Mouse (Mus musculus) ES-E14 (cell line): ENCODE results near the gene Kdm7a. TPM values are rescaled to one million over a fixed set of nuclear protein-coding genes. Genes with fewer than 3 reads are reported as not detected.

Experiments
- DNase-seq: peaks from one replicate; pipeline ENCODE4 v3.0.0-alpha.2; 2013; ENCODE audit warnings: low read depth, low spot score
- H3K27ac ChIP-seq: 2 replicates; pipeline ENCODE4 v1.5.1; 2012; ENCODE audit warnings: low read depth, mild to moderate bottlenecking, low read length, moderate library complexity, mixed read lengths; ENCODE audit not compliant: poor library complexity, insufficient read depth, severe bottlenecking
- H3K36me3 ChIP-seq: 2 replicates; pipeline ENCODE4 v1.6.1; 2012; ENCODE audit warnings: mild to moderate bottlenecking, low read length, moderate library complexity, mixed read lengths; ENCODE audit not compliant: control insufficient read depth, poor library complexity, insufficient read depth, severe bottlenecking
- H3K4me1 ChIP-seq, 2 experiments: fragments of 150-350 bp in 1 of 2; sonication (generic) in 1 of 2; 2 replicates each; pipeline ENCODE4 v1.6.1; 2012; ENCODE audit warnings: low read length in 2 of 2, mild to moderate bottlenecking in 1 of 2, mixed read lengths in 1 of 2; ENCODE audit not compliant: control insufficient read depth in 2 of 2, insufficient read depth in 2 of 2, poor library complexity in 1 of 2
- H3K4me3 ChIP-seq, 2 experiments: fragments of 150-350 bp in 1 of 2; sonication (generic) in 1 of 2; 2 replicates each; pipeline ENCODE4 v1.5.1; 2012; ENCODE audit warnings: low read length in 2 of 2, low read depth in 1 of 2, mild to moderate bottlenecking in 1 of 2, mixed read lengths in 1 of 2; ENCODE audit not compliant: insufficient read depth in 1 of 2, poor library complexity in 1 of 2, severe bottlenecking in 1 of 2
- H3K9ac ChIP-seq: 2 replicates; pipeline ENCODE4 v1.6.1; 2012; ENCODE audit warnings: low read depth, mild to moderate bottlenecking, low read length, mixed read lengths; ENCODE audit not compliant: poor library complexity, insufficient read depth, severe bottlenecking
- H3K9me3 ChIP-seq: fragments of 150-350 bp; sonication (generic); 2 replicates; pipeline ENCODE4 v1.6.1; 2012; ENCODE audit warnings: low read depth, mild to moderate bottlenecking, low read length; ENCODE audit not compliant: control insufficient read depth, insufficient read depth
- CHD2 ChIP-seq: IDR thresholded peaks from 2 replicates; pipeline ENCODE4 v1.6.1; 2014; ENCODE audit warnings: mild to moderate bottlenecking, low read depth, low read length, inconsistent platforms
- HCFC1 ChIP-seq: IDR thresholded peaks from 2 replicates; pipeline ENCODE4 v1.6.1; 2012; ENCODE audit warnings: low read length, inconsistent platforms, borderline replicate concordance; ENCODE audit not compliant: insufficient read depth
- MAFK ChIP-seq: IDR thresholded peaks from 2 replicates; pipeline ENCODE4 v1.6.1; 2014; ENCODE audit warnings: mild to moderate bottlenecking, low read depth, low read length, inconsistent platforms; ENCODE audit not compliant: insufficient read depth
- ZC3H11A ChIP-seq: IDR thresholded peaks from 2 replicates; pipeline ENCODE4 v1.6.1; 2012; ENCODE audit warnings: low read depth, mild to moderate bottlenecking, inconsistent platforms, low read length, borderline replicate concordance
- ZNF384 ChIP-seq: IDR thresholded peaks from 2 replicates; pipeline ENCODE4 v1.6.1; 2012; ENCODE audit warnings: low read depth, low read length, inconsistent platforms
- in situ Hi-C, 2 experiments: fragments of 600-800 bp; cut with MboI; formaldehyde crosslinking; loops; one replicate each; pipeline ENCODE4 v1.15.1; 2025; ENCODE audit warnings: low sequenced_read_pairs in 2 of 2, inconsistent platforms in 1 of 2; ENCODE audit not compliant: unreplicated experiment in 2 of 2
- total RNA-seq: library from RNA; depleted of rRNA; stranded (reverse); fragments of 300-350 nt; gene quantifications from 2 replicates; pipeline ENCODE4 v1.2.3, GENCODE M21; 2012; rRNA removed

Gene Kdm7a
- total RNA-seq, 1 experiment: 7.4 TPM

DNA sequence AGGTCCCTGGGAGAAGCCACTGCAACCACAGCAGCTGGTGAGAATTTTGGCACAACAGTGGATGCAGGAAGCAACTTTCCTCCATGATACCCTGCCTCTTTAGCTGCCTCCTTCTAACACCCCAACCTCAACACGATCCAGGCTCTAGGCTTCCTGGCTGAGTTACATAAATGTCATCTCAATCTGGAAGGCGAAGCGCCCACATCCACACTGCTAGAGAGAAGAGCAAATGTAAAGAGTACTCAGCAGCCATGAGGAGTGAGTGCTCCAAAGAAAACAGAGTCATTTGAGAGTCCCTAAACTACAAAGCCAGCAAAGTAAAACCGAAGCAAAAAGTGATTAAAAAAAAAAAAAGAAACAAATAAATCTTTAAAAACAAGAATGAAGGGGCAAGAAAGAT is 102.0 kb downstream of the Kdm7a start:
- no peak overlapping the region for H3K9ac ChIP-seq
- H3K4me3 ChIP-seq: no peak overlapping the region
- no peaks in the 10 kb centered on the region for H3K4me1 ChIP-seq
- no peak for TF ChIP-seq MAFK
- no peak for TF ChIP-seq CHD2
- TF ChIP-seq ZC3H11A: no peak
- TF ChIP-seq ZNF384: no peak
- TF ChIP-seq HCFC1: no peak
- H3K27ac ChIP-seq: no peak overlapping the region
- no peaks in the 10 kb centered on the region; the same call in 1 of the 2 replicates for H3K36me3 ChIP-seq
- H3K9me3 ChIP-seq: peaks cover 2% of the 10 kb centered on the region; the same call in 1 of the 2 replicates
- in situ Hi-C loops: no loop called here
- DNase-seq: no peak

Other genes with a start within 250 kb of the Kdm7a start
- 8.9 and 9.5 TPM in 2 replicates for gene Parp12, start 88.4 kb downstream of the Kdm7a start, total RNA-seq
- 45.2 and 66.4 TPM in 2 replicates for gene Slc37a3, start 170.9 kb upstream of the Kdm7a start, total RNA-seq
- 0.53 and 0.62 TPM in 2 replicates for gene Rab19, start 174.4 kb upstream of the Kdm7a start, total RNA-seq
- gene Mkrn1, start 213.7 kb upstream of the Kdm7a start, total RNA-seq: 652 and 719 TPM in 2 replicates